Mouse (Mus musculus) heart, postnatal 0 days (tissue): ENCODE data around the gene Agap3.

Experiments
- CTCF ChIP-seq: IDR thresholded peaks from 2 replicates; pipeline ENCODE4 v1.5.1; 2016; ENCODE audit warnings: antibody characterized with exemption, control low read depth, low read depth
- EP300 ChIP-seq: IDR thresholded peaks from 2 replicates; pipeline ENCODE4 v1.6.1; 2016; ENCODE audit warnings: antibody characterized with exemption, low read depth

- TF ChIP-seq EP300, result no peak
- TF ChIP-seq CTCF, result peak; percentile 44
These were observed 35.7 kb upstream of the Agap3 start for GRCm38 (mm10) chr5:24416222-24416736.
